Comparison of ENCODE assay signal across 33 mouse cellular contexts in genomic region chr1:69810161-69810560, GRCm38 (mm10). TPM values are rescaled to one million over a fixed set of nuclear protein-coding genes. Genes with fewer than 3 reads are reported as not detected.
DNase-seq lines count a peak whose midpoint lies in the region; ATAC-seq lines count a peak whose summit lies in the region.
"Had no signal": no experiment of that assay in that cellular context is flagged by ENCODE, and none has a peak within 500 bp of the region (broad histone marks: within the 10 kb centered on the region; RNA-seq: fewer than 3 reads in every experiment).

No protein-coding gene starts in this region.

- no peak overlapping the region for H3K9ac ChIP-seq in heart, embryonic 16.5 days (ENCODE audit: low read length)
- no peak overlapping the region for H3K9ac ChIP-seq in heart, embryonic 11.5 days (ENCODE audit: low read depth, low read length)
- H3K9ac ChIP-seq: embryonic facial prominence, embryonic 12.5 days; forebrain, postnatal 0 days; heart, embryonic 15.5 days; hindbrain, embryonic 14.5 days; limb, embryonic 12.5 days; liver, embryonic 15.5 days; lung, embryonic 14.5 days; neural tube, embryonic 15.5 days; stomach, embryonic 15.5 days had no signal

- no peak overlapping the region for H3K4me3 ChIP-seq in heart, embryonic 16.5 days (ENCODE audit: low read length)
- no peak overlapping the region for H3K4me3 ChIP-seq in heart, embryonic 11.5 days (ENCODE audit: low read depth, low read length)
- H3K4me3 ChIP-seq: embryonic facial prominence, embryonic 12.5 days; forebrain, embryonic 10.5 days; heart, embryonic 15.5 days; limb, embryonic 12.5 days; liver, embryonic 15.5 days; neural tube, embryonic 15.5 days; stomach, embryonic 15.5 days had no signal

- H3K27ac ChIP-seq in heart, embryonic 16.5 days (ENCODE audit: low read length): no peak overlapping the region
- no peak overlapping the region for H3K27ac ChIP-seq in heart, embryonic 11.5 days (ENCODE audit: low read depth, low read length)
- H3K27ac ChIP-seq: embryonic facial prominence, embryonic 12.5 days; forebrain, embryonic 10.5 days; heart, embryonic 15.5 days; hindbrain, embryonic 14.5 days; kidney, postnatal 0 days; limb, embryonic 12.5 days; liver, embryonic 15.5 days; neural tube, embryonic 15.5 days; stomach, embryonic 15.5 days had no signal

- peak; percentile 35 for DNase-seq in naive thymus-derived CD4-positive, alpha-beta T cell, adult 2 months (ENCODE audit: low read depth)
- peak; percentile 60 for DNase-seq in thymus, postnatal 14 days
- DNase-seq in layer of hippocampus, postnatal 25 days (ENCODE audit: extremely low spot score in 1 of 2, low spot score in 1 of 2): no peak
- DNase-seq in layer of hippocampus, postnatal 14 days (ENCODE audit: low spot score in 2 of 2): no peak
- no peak for DNase-seq in cerebellum, adult 11-12 months
- no peak for DNase-seq in adrenal gland, adult (ENCODE audit: inconsistent age in 2 of 2, low spot score in 1 of 2)
- DNase-seq: adrenal gland, adult 8-10 months; cerebellum, adult 9-10 months; cerebellum, postnatal 36 days; embryo, embryonic 11 days; forebrain, postnatal 0 days; gastrocnemius, postnatal 10 days; heart, postnatal 36 days; kidney, adult 2 months; kidney, postnatal 4 days; lung, embryonic 14.5 days; lung, postnatal 14 days; midbrain, embryonic 14.5 days; right cerebral cortex, postnatal 25 days had no signal

- no peaks in the 10 kb centered on the region for H3K36me3 ChIP-seq in heart, embryonic 16.5 days (ENCODE audit: control insufficient read depth, insufficient read depth)
- no peaks in the 10 kb centered on the region for H3K36me3 ChIP-seq in heart, embryonic 11.5 days (ENCODE audit: control insufficient read depth, insufficient read depth, low read length)
- H3K36me3 ChIP-seq: embryonic facial prominence, embryonic 12.5 days; forebrain, embryonic 10.5 days; heart, embryonic 15.5 days; limb, embryonic 12.5 days; liver, embryonic 15.5 days; neural tube, embryonic 15.5 days; stomach, embryonic 15.5 days had no signal

- H3K4me2 ChIP-seq in heart, embryonic 16.5 days (ENCODE audit: low read depth, low read length): no peak overlapping the region
- no peak overlapping the region for H3K4me2 ChIP-seq in heart, embryonic 11.5 days
- H3K4me2 ChIP-seq: embryonic facial prominence, embryonic 12.5 days; heart, embryonic 15.5 days; hindbrain, embryonic 14.5 days; limb, embryonic 12.5 days; liver, embryonic 15.5 days; lung, embryonic 14.5 days; neural tube, embryonic 15.5 days; stomach, embryonic 15.5 days had no signal

- WGBS in heart, embryonic 16.5 days: 76% methylated on average over 2 of the region's 2 CpGs
- 85% methylated on average over 2 of the region's 2 CpGs for WGBS in heart, embryonic 11.5 days (ENCODE audit: insufficient replicate concordance)

- no peaks in the 10 kb centered on the region for H3K9me3 ChIP-seq in heart, embryonic 16.5 days (replicated peaks; ENCODE audit: control insufficient read depth, low read length)
- H3K9me3 ChIP-seq in heart, embryonic 11.5 days (replicated peaks; ENCODE audit: control insufficient read depth, low read length): no peaks in the 10 kb centered on the region
- H3K9me3 ChIP-seq: embryonic facial prominence, embryonic 12.5 days; forebrain, embryonic 10.5 days; heart, embryonic 15.5 days; limb, embryonic 12.5 days; liver, embryonic 15.5 days; neural tube, embryonic 15.5 days; stomach, embryonic 15.5 days had no signal

- H3K27me3 ChIP-seq in heart, embryonic 16.5 days (ENCODE audit: control insufficient read depth, insufficient read depth, low read length): no peaks in the 10 kb centered on the region
- H3K27me3 ChIP-seq in heart, embryonic 11.5 days (ENCODE audit: control insufficient read depth, insufficient read depth, low read length): no peaks in the 10 kb centered on the region
- H3K27me3 ChIP-seq: embryonic facial prominence, embryonic 12.5 days; heart, embryonic 15.5 days; limb, embryonic 12.5 days; liver, embryonic 15.5 days; neural tube, embryonic 15.5 days; stomach, embryonic 15.5 days had no signal

- ATAC-seq in heart, embryonic 16.5 days (replicated peaks; ENCODE audit: extremely low read depth, insufficient read depth, low FRiP score): peak; percentile 70
- no peak for ATAC-seq in heart, embryonic 11.5 days (replicated peaks; ENCODE audit: insufficient number of reproducible peaks, low FRiP score, low TSS enrichment)
- ATAC-seq: forebrain, postnatal 0 days had no signal

- H3K4me1 ChIP-seq in heart, embryonic 16.5 days (ENCODE audit: control insufficient read depth, insufficient read depth, low read length): no peaks in the 10 kb centered on the region
- H3K4me1 ChIP-seq in heart, embryonic 11.5 days (ENCODE audit: control insufficient read depth, insufficient read depth, low read length): no peaks in the 10 kb centered on the region
- H3K4me1 ChIP-seq: embryonic facial prominence, embryonic 12.5 days; forebrain, embryonic 10.5 days; heart, embryonic 15.5 days; limb, embryonic 12.5 days; liver, embryonic 15.5 days; neural tube, embryonic 15.5 days; stomach, embryonic 15.5 days had no signal

RNA-seq across cellular contexts. Expression of gene Spag16, which starts 16.6 kb away (rescaled TPM):
- polyA plus RNA-seq in heart, embryonic 16.5 days (2015; fragmentation: Nextera tagmentation; extraction: Ambion mirVana): 0.41 and 0.67 TPM in 2 replicates
- polyA plus RNA-seq in heart, embryonic 11.5 days (2014; fragmentation: Nextera tagmentation; extraction: Ambion mirVana): 1.1 and 1.2 TPM in 2 replicates
- under 1 TPM; 0.28 to 0.59 TPM for total RNA-seq in layer of hippocampus, postnatal 25 days (2021)
- 1 to 10 TPM in 1 of 2 experiments, under 1 TPM in 1; 0.83 to 1.9 TPM for total RNA-seq in layer of hippocampus, postnatal 14 days (2021)
- total RNA-seq: adrenal gland, adult 8-10 months; gastrocnemius, postnatal 10 days; heart, postnatal 36 days; liver, adult 2 months; monocyte, adult 5-6 weeks had no signal
- polyA plus RNA-seq: C2C12; liver, adult 2 months; liver, embryonic 15.5 days had no signal

Comparison
In these comparisons a context has a peak if more than half of its experiments do, and no peak if none do; other contexts are left out.
1. DNase-seq: peak in naive thymus-derived CD4-positive, alpha-beta T cell, adult 2 months (single experiment) and thymus, postnatal 14 days (single experiment); none in layer of hippocampus, postnatal 25 days (0 of 2), layer of hippocampus, postnatal 14 days (0 of 2), cerebellum, adult 11-12 months (single experiment) and adrenal gland, adult (0 of 2).